In genomic region chr14:51826625-51827024, GRCm38 (mm10) we compare ENCODE assay signal across 32 mouse cellular contexts. TPM values are rescaled to one million over a fixed set of nuclear protein-coding genes. Genes with fewer than 3 reads are reported as not detected.
DNase-seq lines count a peak whose midpoint lies in the region; ATAC-seq lines count a peak whose summit lies in the region.
"Had no signal": no experiment of that assay in that cellular context is flagged by ENCODE, and none has a peak within 500 bp of the region (broad histone marks: within the 10 kb centered on the region; RNA-seq: fewer than 3 reads in every experiment).

No protein-coding gene starts in this region.

- H3K4me3 ChIP-seq in forebrain, embryonic 10.5 days: no peak overlapping the region
- H3K4me3 ChIP-seq: gastrocnemius, adult 2 months; heart, embryonic 12.5 days; heart, embryonic 15.5 days; hindbrain, embryonic 13.5 days had no signal

- H3K36me3 ChIP-seq in forebrain, embryonic 10.5 days (replicated peaks): no peaks in the 10 kb centered on the region
- H3K36me3 ChIP-seq: heart, embryonic 12.5 days; heart, embryonic 15.5 days; hindbrain, embryonic 13.5 days had no signal

- no peaks in the 10 kb centered on the region for H3K27me3 ChIP-seq in forebrain, embryonic 10.5 days (ENCODE audit: poor library complexity, severe bottlenecking)
- H3K27me3 ChIP-seq: heart, embryonic 12.5 days; heart, embryonic 15.5 days; hindbrain, embryonic 13.5 days had no signal

- peak; percentile 68 for ATAC-seq in common myeloid progenitor, adult 5-6 weeks (replicated peaks; ENCODE audit: low read depth, poor library complexity, severe bottlenecking)
- 0 out of 2 replicates have a peak, but pooled peaks have one; percentile 20 for ATAC-seq in megakaryocyte progenitor cell, adult 5-6 weeks (replicated peaks; ENCODE audit: poor library complexity)
- no peak for ATAC-seq in cerebellum, adult (ENCODE audit: insufficient number of reproducible peaks, low FRiP score, low TSS enrichment)
- ATAC-seq: forebrain, embryonic 14.5 days; forebrain, postnatal 0 days; hindbrain, embryonic 16.5 days; intestine, embryonic 16.5 days had no signal

- no peaks in the 10 kb centered on the region for H3K9me3 ChIP-seq in forebrain, embryonic 10.5 days
- H3K9me3 ChIP-seq: heart, embryonic 12.5 days; heart, embryonic 15.5 days; hindbrain, embryonic 13.5 days had no signal

- WGBS in forebrain, embryonic 10.5 days: 86% methylated on average over 1 of the region's 1 CpGs

- no peak overlapping the region for H3K27ac ChIP-seq in forebrain, embryonic 10.5 days
- H3K27ac ChIP-seq: gastrocnemius, adult 2 months; heart, embryonic 15.5 days; hindbrain, embryonic 13.5 days had no signal

- no peaks in the 10 kb centered on the region for H3K4me1 ChIP-seq in forebrain, embryonic 10.5 days
- H3K4me1 ChIP-seq: heart, embryonic 12.5 days; heart, embryonic 15.5 days; hindbrain, embryonic 13.5 days had no signal

- peak; percentile 21 for DNase-seq in heart, adult 11 months
- no peak for DNase-seq in heart, postnatal 25 days (ENCODE audit: low spot score)
- no peak for DNase-seq in forebrain, embryonic 10.5 days (ENCODE audit: extremely low spot score, low spot score)
- DNase-seq: adrenal gland, postnatal 14 days; cerebellum, adult 11-12 months; cerebellum, adult 8-10 months; cerebellum, postnatal 10 days; cerebellum, postnatal 36 days; forebrain, postnatal 0 days; gastrocnemius, adult 2 months; gastrocnemius, postnatal 14 days; heart, adult 18-20 months; heart, postnatal 10 days; heart, postnatal 4 days; kidney, adult 18-20 months had no signal

- intact Hi-C loops in heart, postnatal 25 days (cut with DNase I): no loop called here

RNA-seq across cellular contexts. Expression of gene AY358078, which starts 26.8 kb away (rescaled TPM):
- total RNA-seq in heart, postnatal 25 days (2021): not detected
- total RNA-seq in common myeloid progenitor, adult 5-6 weeks (2017): not detected in 2 replicates
- total RNA-seq in megakaryocyte progenitor cell, adult 5-6 weeks (2015): not detected in 2 replicates
- not detected in 2 replicates for total RNA-seq in megakaryocyte progenitor cell, adult 5-6 weeks (2017)
- not detected in 2 replicates for polyA plus RNA-seq in forebrain, embryonic 10.5 days (2016; fragmentation: Nextera tagmentation; extraction: Ambion mirVana)
- total RNA-seq: adrenal gland, adult 18-20 months; adrenal gland, postnatal 14 days; adrenal gland, postnatal 4 days; forebrain, postnatal 0 days; gastrocnemius, adult 2 months; gastrocnemius, postnatal 14 days; gastrocnemius, postnatal 4 days; heart, adult 18-20 months; heart, postnatal 10 days; heart, postnatal 4 days; MEL had no signal
- polyA plus RNA-seq: embryonic facial prominence, embryonic 11.5 days; embryonic facial prominence, embryonic 14.5 days; forebrain, embryonic 11.5 days; forebrain, embryonic 14.5 days; forebrain, postnatal 0 days; frontal cortex, adult 2 months; heart, embryonic 12.5 days; heart, embryonic 15.5 days; hindbrain, embryonic 13.5 days; hindbrain, embryonic 16.5 days; intestine, embryonic 16.5 days had no signal

RNA-seq across cellular contexts. Expression of gene Ear6, which starts 26.9 kb away (rescaled TPM):
- total RNA-seq in heart, postnatal 25 days (2021): not detected
- 0.55 and 3.3 TPM in 2 replicates for total RNA-seq in common myeloid progenitor, adult 5-6 weeks (2017)
- 5.8 and 12.8 TPM in 2 replicates for total RNA-seq in megakaryocyte progenitor cell, adult 5-6 weeks (2015)
- 7.5 and 19.0 TPM in 2 replicates for total RNA-seq in megakaryocyte progenitor cell, adult 5-6 weeks (2017)
- polyA plus RNA-seq in forebrain, embryonic 10.5 days (2016; fragmentation: Nextera tagmentation; extraction: Ambion mirVana): not detected in 2 replicates
- total RNA-seq: adrenal gland, adult 18-20 months; forebrain, postnatal 0 days; gastrocnemius, adult 2 months; gastrocnemius, postnatal 14 days; gastrocnemius, postnatal 4 days; heart, adult 18-20 months; heart, postnatal 10 days; heart, postnatal 4 days; MEL had no signal
- polyA plus RNA-seq: embryonic facial prominence, embryonic 11.5 days; embryonic facial prominence, embryonic 14.5 days; forebrain, embryonic 11.5 days; forebrain, embryonic 14.5 days; forebrain, postnatal 0 days; frontal cortex, adult 2 months; heart, embryonic 12.5 days; heart, embryonic 15.5 days; hindbrain, embryonic 13.5 days; hindbrain, embryonic 16.5 days had no signal

RNA-seq across cellular contexts. Expression of gene Ang4, which starts 53.2 kb away (rescaled TPM):
- total RNA-seq in heart, postnatal 25 days (2021): not detected
- not detected in 2 replicates for total RNA-seq in common myeloid progenitor, adult 5-6 weeks (2017)
- total RNA-seq in megakaryocyte progenitor cell, adult 5-6 weeks (2015): not detected in 2 replicates
- total RNA-seq in megakaryocyte progenitor cell, adult 5-6 weeks (2017): not detected in 2 replicates
- polyA plus RNA-seq in forebrain, embryonic 10.5 days (2016; fragmentation: Nextera tagmentation; extraction: Ambion mirVana): not detected in 2 replicates
- total RNA-seq: adrenal gland, adult 18-20 months; adrenal gland, postnatal 14 days; adrenal gland, postnatal 4 days; forebrain, postnatal 0 days; gastrocnemius, adult 2 months; gastrocnemius, postnatal 14 days; gastrocnemius, postnatal 4 days; heart, adult 18-20 months; heart, postnatal 10 days; heart, postnatal 4 days; MEL had no signal
- polyA plus RNA-seq: embryonic facial prominence, embryonic 11.5 days; embryonic facial prominence, embryonic 14.5 days; forebrain, embryonic 11.5 days; forebrain, embryonic 14.5 days; forebrain, postnatal 0 days; frontal cortex, adult 2 months; heart, embryonic 12.5 days; heart, embryonic 15.5 days; hindbrain, embryonic 13.5 days; hindbrain, embryonic 16.5 days had no signal

RNA-seq across cellular contexts. Expression of gene Mettl17, which starts 58.0 kb away (rescaled TPM):
- total RNA-seq in heart, postnatal 25 days (2021): 10 to 100 TPM; 19.8 to 20.9 TPM
- total RNA-seq in common myeloid progenitor, adult 5-6 weeks (2017): 6.7 and 11.5 TPM in 2 replicates
- 6.7 and 10.1 TPM in 2 replicates for total RNA-seq in megakaryocyte progenitor cell, adult 5-6 weeks (2015)
- total RNA-seq in megakaryocyte progenitor cell, adult 5-6 weeks (2017): 14.7 and 15.5 TPM in 2 replicates
- 43.3 and 59.9 TPM in 2 replicates for polyA plus RNA-seq in forebrain, embryonic 10.5 days (2016; fragmentation: Nextera tagmentation; extraction: Ambion mirVana)
